Mouse (Mus musculus) adrenal gland, postnatal 10 days (tissue): ENCODE data around the gene U2af1l4. TPM values are rescaled to one million over a fixed set of nuclear protein-coding genes. Genes with fewer than 3 reads are reported as not detected.

ENCODE experiments used
- DNase-seq: peaks from one replicate; pipeline ENCODE4 v3.0.0; 2021; ENCODE audit warnings: mixed read lengths
- microRNA-seq: library from miRNA; unstranded; fragments of <30 nt; microRNA quantifications from one replicate; pipeline ENCODE4 v1.2.0, GENCODE M21; 2021
- total RNA-seq, 2 experiments: library from RNA; stranded (reverse); gene quantifications; 2 replicates each; pipeline ENCODE4 v1.2.3; 2021

Gene U2af1l4
- total RNA-seq, 2 experiments from 2014 or later: 61.4 to 71.1 TPM

- DNase-seq: no peak
Observed at GRCm38 (mm10) chr7:30610043-30610442, 46.9 kb downstream of the U2af1l4 start.

DNA sequence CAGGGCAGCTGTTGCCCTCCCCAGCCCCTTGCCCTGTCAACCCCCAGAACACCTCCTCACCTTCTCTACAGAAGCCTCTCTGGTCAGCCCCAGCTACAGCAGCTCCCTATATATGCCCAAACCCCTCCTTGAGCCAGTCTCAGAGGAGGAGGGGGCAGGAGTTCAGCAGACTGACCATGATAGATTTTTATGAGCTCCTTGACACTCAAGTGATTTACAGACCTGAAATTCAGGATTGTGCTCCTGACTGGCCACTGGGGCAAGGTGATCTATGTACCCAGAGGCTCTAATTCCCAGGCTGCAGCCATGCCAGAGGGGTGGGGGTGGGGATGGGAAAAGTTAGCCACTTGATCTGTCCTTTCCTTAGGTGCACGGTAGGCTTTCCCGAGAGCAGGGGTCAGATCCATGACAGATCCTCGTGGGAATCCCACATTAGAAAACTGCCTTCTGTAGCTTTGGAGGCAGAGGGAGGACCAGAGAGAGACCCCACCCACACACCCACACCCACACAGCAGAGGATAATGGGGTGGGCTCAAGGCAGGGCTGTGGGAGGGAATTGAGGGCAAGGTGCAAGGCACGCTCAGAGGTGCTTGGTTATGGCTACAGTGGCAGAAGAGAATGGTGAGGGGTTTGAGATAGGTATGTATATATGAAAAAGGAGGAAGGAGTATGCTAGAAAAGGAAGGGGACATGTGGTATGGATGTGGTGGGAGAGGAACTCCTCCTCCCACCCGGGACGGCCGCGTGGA is 49.7 kb downstream of the U2af1l4 start, which contains the start of gene Upk1a:
Upk1a (minus strand) TSS at position 194 of the 749 bp plus-strand sequence.
- DNase-seq: no peak

GRCm38 (mm10) chr7:30613529-30614112 is 50.5 kb downstream of the U2af1l4 start:
- peak; percentile 81 for DNase-seq

GRCm38 (mm10) chr7:30614454-30614853 is 51.4 kb downstream of the U2af1l4 start:
- no peak for DNase-seq

Small RNA genes within 50 kb of the gene (microRNA-seq; reads per million reads assigned to microRNA genes)
- gene Gm38670: not detected
- 1.8 reads per million for gene Mir3569

Other genes starting within 250 kb of the U2af1l4 start
- gene Syne4, start 248.5 kb upstream of the U2af1l4 start, total RNA-seq: 10 to 100 TPM; 17.6 to 22.3 TPM
- 1 to 10 TPM; 2.8 TPM for gene E130208F15Rik, start 241.6 kb upstream of the U2af1l4 start, total RNA-seq
- gene Sdhaf1, start 239.4 kb upstream of the U2af1l4 start, total RNA-seq: 10 to 100 TPM; 17.9 to 19.7 TPM
- gene Lrfn3, start 200.5 kb upstream of the U2af1l4 start, total RNA-seq: 10 to 100 TPM; 13.2 to 15.1 TPM
- gene Tyrobp, start 149.5 kb upstream of the U2af1l4 start, total RNA-seq: 10 to 100 TPM; 25.8 to 29.1 TPM
- 1 to 10 TPM; 3.7 to 4.9 TPM for gene Hcst, start 143.4 kb upstream of the U2af1l4 start, total RNA-seq
- gene Nfkbid, start 141.6 kb upstream of the U2af1l4 start, total RNA-seq: 1 to 10 TPM; 2.3 to 2.4 TPM
- gene Aplp1, start 117.8 kb upstream of the U2af1l4 start, total RNA-seq: 10 to 100 TPM; 26.1 to 34.3 TPM
- gene Kirrel2, start 105.6 kb upstream of the U2af1l4 start, total RNA-seq: not detected
- gene Nphs1, start 105.0 kb upstream of the U2af1l4 start, total RNA-seq: not detected
- 10 to 100 TPM; 26.0 to 56.1 TPM for gene Prodh2, start 69.7 kb upstream of the U2af1l4 start, total RNA-seq
- gene Arhgap33, start 28.2 kb upstream of the U2af1l4 start, total RNA-seq: 10 to 100 TPM in 1 of 2 experiments, 1 to 10 TPM in 1; 5.0 to 11.7 TPM
- gene Hspb6, start 11.1 kb upstream of the U2af1l4 start, total RNA-seq: 10 to 100 TPM; 25.5 to 68.9 TPM
- 10 to 100 TPM in 1 of 2 experiments, 1 to 10 TPM in 1; 5.3 to 10.1 TPM for gene Proser3, start 11.0 kb upstream of the U2af1l4 start, total RNA-seq
- 10 to 100 TPM; 34.4 to 40.5 TPM for gene Lin37, start 3.5 kb upstream of the U2af1l4 start, total RNA-seq
- 1 to 10 TPM; 2.4 to 7.1 TPM for gene Gm49396, start within 50 bp of the U2af1l4 start, total RNA-seq
- gene Psenen, start 326 bp downstream of the U2af1l4 start, total RNA-seq: 100 to 1,000 TPM; 119 to 128 TPM
- 1 to 10 TPM; 2.6 to 4.7 TPM for gene Igflr1, start 2.1 kb downstream of the U2af1l4 start, total RNA-seq
- gene Kmt2b, start 25.4 kb downstream of the U2af1l4 start, total RNA-seq: 10 to 100 TPM; 34.9 to 48.7 TPM
- under 1 TPM; 0.18 to 0.27 TPM for gene Zbtb32, start 35.6 kb downstream of the U2af1l4 start, total RNA-seq
- gene Upk1a, start 49.5 kb downstream of the U2af1l4 start, total RNA-seq: under 1 TPM; 0.33 to 0.48 TPM
- gene Cox6b1, start 62.9 kb downstream of the U2af1l4 start, total RNA-seq: 1,000 to 10,000 TPM; 3,012 to 3,285 TPM
- not detected for gene Etv2, start 72.6 kb downstream of the U2af1l4 start, total RNA-seq
- gene Rbm42, start 87.0 kb downstream of the U2af1l4 start, total RNA-seq: 10 to 100 TPM; 64.5 to 72.9 TPM
- 10 to 100 TPM; 10.5 to 12.4 TPM for gene Haus5, start 101.7 kb downstream of the U2af1l4 start, total RNA-seq
- gene Pmis2, start 108.3 kb downstream of the U2af1l4 start, total RNA-seq: not detected
- gene 2200002J24Rik, start 135.6 kb downstream of the U2af1l4 start, total RNA-seq: 1 to 10 TPM in 1 of 2 experiments, not detected in 1; 2.6 TPM
- 1 to 10 TPM; 2.3 to 3.1 TPM for gene Atp4a, start 148.9 kb downstream of the U2af1l4 start, total RNA-seq
- gene Tmem147, start 166.2 kb downstream of the U2af1l4 start, total RNA-seq: 100 to 1,000 TPM; 246 to 247 TPM
- gene Gapdhs, start 180.4 kb downstream of the U2af1l4 start, total RNA-seq: not detected
- gene Sbsn, start 188.2 kb downstream of the U2af1l4 start, total RNA-seq: 10 to 100 TPM; 25.4 to 34.6 TPM
- gene Dmkn, start 200.5 kb downstream of the U2af1l4 start, total RNA-seq: 1 to 10 TPM; 2.6 to 3.9 TPM
- 1 to 10 TPM; 1.5 to 1.6 TPM for gene Krtdap, start 224.6 kb downstream of the U2af1l4 start, total RNA-seq